Mouse (Mus musculus) brain, embryonic 18.5 days (tissue): ENCODE measurements around the gene Smtnl2.

ENCODE experiments used
- DNase-seq: peaks from one replicate; pipeline ENCODE4 v3.0.0-alpha.2; 2012; ENCODE audit warnings: low read depth, low spot score

Smtnl2 gene

DNA sequence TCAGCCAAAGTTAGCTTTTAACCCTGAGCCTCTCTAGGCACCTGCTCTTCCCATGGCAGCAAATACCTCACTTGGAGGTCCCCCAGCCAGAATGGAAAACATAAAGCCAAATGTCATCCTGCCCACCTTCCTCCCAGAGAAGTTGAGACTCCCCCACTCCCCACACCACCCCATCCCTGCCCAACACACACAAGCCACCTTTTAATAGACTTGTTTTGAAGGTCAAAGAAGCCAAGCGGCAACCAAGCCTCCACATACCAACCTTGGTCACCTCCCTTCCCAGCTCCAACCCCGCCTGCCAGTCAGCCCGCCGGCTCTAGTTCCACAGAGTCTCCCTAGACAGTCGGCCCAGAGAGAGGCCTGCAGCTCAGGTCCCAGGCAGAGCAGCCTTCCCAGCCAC, 9.5 kb downstream of the Smtnl2 start:
- no peak for DNase-seq

GRCm38 (mm10) chr11:72401068-72401467, 10.4 kb downstream of the Smtnl2 start:
- no peak for DNase-seq

GRCm38 (mm10) chr11:72397811-72398525, 13.5 kb downstream of the Smtnl2 start:
- no peak for DNase-seq

DNA sequence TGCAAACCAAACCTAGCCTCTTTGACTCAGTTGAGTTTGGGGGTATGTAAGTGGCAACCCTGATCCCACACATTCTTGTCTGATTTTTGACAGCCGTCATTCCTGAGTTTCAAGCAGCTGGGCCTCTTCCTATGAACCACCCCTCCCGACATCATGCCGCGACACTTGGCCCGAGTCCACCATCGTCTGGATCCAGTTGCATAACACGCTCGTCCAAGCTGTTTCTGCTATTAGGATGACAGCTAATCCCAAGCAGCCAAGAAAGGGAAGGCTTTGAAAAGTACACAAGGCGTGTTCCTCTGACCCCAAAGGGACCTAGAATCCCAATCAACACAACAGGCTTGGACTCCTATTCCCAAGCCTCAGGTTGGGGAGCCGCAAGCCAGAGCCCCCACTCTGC, 14.4 kb downstream of the Smtnl2 start:
- no peak for DNase-seq

GRCm38 (mm10) chr11:72396621-72397020, 14.9 kb downstream of the Smtnl2 start:
- DNase-seq, result no peak

DNA sequence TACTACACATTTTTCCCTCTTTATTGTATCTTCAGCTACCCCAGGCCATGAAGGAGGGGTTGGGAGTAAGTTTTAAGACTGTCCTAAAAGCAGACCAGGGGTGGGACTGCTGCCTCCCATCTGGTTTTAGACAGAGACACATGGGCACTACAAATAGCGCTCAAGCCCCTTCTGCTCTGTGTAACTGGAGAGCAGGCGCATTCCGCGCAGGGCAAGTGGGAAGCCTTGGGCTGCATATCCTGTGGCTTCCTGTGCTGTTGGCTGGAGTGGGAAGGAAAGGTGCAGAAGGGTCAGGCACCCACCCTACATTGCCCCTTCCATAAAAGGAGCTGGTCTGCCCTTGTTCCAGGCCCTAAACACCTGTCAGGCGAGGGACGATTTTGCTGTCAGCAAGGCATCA, 15.9 kb downstream of the Smtnl2 start:
- DNase-seq, result no peak

DNA sequence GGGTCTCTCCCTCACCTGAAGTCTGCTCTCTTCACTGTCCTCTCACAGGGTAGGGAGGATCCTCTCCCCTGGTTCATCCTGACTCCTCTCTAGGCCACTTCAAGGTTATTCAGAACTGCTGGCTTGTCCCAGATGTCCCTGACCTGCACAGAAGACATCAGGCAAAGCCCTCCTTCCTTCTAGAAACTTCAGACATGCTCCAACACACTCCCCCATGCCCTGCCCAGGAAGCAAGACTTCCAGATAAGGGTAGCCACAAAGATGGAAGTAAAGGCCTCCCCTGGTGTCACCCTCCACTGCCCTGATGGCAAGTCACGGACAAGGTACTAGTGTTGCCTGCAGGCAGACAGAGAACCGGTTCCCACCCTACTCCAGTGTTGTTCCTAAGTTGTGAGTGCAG, 16.8 kb downstream of the Smtnl2 start:
- DNase-seq, result no peak

GRCm38 (mm10) chr11:72393669-72394068, 17.8 kb downstream of the Smtnl2 start:
- no peak for DNase-seq

DNA sequence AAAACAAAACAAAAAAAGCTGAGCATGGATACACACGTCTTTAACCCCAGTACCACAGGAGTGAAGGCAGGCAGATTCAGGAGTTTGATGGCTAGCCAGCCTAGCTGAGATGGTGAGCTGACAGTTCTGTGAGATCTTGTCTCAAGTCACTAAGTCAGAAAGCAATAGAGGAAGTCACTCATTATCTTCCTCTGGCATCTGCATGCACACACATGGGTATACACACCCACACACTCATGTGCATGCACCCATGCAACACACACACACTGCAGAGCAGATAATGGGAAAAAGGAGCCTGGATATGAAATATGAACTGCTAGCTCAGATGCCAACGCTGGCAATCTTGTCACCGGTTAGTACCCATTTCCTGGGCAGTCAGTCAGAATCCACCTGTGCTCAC, 18.3 kb downstream of the Smtnl2 start:
- DNase-seq, result no peak

GRCm38 (mm10) chr11:72391181-72391580, 20.3 kb downstream of the Smtnl2 start:
- DNase-seq, result no peak

DNA sequence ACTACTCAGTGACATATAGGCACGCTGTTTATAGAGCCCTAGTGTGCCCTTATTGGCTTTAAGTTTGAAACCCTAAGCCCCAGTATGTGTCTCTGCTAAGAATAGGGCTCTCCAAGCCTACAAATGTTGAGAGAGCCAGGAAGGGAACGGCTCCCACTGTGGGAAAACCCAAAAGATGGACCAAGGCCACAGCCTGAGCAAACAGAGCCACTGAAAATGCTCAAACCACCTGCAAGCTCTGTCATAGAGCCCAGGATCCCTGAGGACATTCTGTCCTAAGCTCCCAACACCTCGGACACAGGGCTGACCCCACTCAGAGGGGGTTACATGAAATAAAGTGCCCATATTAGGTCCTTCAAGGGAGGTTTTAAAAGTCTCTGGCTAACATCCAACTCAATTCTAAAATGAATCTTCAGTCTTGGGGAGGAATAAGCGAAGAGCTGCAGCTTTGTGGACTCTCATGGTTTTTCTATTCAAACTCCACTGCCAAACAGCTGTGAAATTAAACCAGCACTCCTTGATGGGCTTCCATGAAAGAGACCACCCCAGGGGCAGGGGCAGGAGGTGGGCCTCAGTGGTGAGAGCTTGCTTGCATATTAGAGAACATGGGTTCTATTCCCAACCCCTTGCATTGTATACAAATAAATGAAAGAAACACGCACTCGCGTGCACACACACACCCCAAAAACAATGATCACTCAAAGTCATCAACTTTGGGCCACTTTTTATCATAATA, 21.9 kb downstream of the Smtnl2 start:
- DNase-seq, result no peak

GRCm38 (mm10) chr11:72388113-72388529, 23.4 kb downstream of the Smtnl2 start:
- DNase-seq, result no peak

- no peak for DNase-seq
These were observed 32.2 kb downstream of the Smtnl2 start for GRCm38 (mm10) chr11:72379351-72379750.

DNA sequence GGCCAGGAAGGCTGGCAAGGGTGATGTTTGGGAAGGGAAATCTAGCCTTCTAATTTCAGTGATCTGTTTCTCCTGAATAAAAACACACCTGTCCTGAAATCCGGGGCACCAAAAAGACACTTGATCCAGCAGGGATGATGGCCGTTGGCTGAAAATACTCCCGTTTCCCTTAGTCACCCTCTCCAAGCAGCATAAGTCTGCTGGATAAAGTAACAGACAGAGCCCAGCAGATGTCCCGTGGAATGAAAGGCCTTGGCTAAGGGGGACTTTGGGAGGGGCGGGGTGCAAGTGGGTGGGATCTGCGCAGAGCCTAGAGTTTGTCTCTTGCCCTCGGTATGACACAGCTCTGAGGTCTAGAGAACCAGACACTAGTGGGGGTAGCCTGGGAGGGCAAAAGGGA, 33.3 kb downstream of the Smtnl2 start:
- DNase-seq, result no peak

GRCm38 (mm10) chr11:72376562-72376961, 35.0 kb downstream of the Smtnl2 start:
- no peak for DNase-seq

- DNase-seq, result no peak
These were observed 41.4 kb downstream of the Smtnl2 start for GRCm38 (mm10) chr11:72369904-72370672.

- no peak for DNase-seq
These were observed 43.4 kb downstream of the Smtnl2 start for GRCm38 (mm10) chr11:72367934-72368674.

- DNase-seq, result no peak
These were observed 45.4 kb downstream of the Smtnl2 start for GRCm38 (mm10) chr11:72366126-72366525.

GRCm38 (mm10) chr11:72364526-72364925, 47.0 kb downstream of the Smtnl2 start:
- DNase-seq, result no peak

DNA sequence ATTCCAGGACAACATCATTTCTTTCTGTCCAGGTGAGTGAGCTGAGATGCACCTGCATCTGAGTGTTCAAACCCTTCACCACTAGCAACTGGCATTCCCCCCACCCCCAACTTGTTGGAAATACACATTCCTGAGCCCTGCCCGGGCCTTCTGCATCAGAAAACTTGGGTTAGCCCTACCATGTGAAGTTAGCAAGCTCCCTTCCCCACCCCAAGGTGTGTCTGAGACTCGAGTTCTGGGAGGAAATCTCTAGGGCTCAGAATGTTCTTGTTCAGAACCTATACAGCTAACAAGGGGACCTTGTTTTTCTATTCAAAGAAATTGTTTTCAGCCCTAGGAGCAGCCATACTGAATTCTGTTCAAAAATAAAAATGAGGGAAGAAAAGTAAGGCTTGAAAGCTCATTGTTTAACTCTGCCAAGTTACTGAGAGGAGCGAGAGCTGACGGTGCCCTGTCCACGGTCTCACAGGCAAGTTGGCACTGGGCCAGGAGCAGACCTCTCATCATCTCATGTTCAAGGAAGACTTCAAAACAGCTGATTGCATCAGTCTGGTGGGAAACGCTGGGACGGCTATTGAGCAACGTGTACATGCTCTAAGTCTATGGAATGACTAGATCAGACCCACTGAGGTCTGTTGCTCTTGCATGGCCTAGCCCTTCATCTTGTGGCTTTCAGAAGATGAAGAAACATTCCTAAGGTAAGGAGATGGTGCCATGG, 47.8 kb downstream of the Smtnl2 start:
- no peak for DNase-seq

DNA sequence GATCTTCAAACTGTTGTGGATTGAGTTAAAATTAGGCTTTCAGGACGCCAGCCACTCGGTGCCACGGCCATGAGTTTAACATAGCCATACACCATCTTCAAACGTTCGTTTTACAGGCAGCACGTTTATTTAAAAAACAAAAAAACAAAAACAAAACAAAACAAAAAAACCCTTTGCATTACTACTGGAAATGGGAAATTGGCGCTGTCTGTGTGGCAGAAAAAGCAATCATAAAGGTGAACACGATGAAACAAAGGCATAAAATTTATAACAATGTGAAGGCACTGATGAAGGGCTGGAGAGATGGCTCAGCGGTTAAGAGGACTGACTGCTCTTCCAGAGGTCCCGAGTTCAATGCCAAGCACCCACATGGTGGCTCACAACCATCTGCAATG, 49.2 kb downstream of the Smtnl2 start, which contains the start of gene Tekt1:
TSS of gene Tekt1 (minus strand) at position 96 of the 395 bp plus-strand sequence.
- no peak for DNase-seq
